In the genomic region with DNA sequence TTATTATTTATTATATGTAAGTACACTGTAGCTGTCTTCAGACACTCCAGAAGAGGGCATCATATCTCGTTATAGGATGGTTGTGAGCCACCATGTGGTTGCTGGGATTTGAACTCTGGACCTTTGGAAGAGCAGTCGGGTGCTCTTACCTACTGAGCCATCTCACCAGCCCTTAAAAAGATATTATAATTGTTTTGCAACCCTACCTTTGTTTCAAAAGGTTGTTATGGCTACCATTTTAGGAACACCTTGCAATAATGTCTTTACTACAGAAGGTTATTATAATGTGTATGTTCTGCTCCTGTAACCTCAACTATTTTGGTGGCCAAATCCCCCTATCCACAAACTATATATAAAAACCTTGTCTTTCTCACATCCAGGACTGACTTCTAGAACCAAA, we compare ENCODE assay signal across 13 mouse cellular contexts. TPM values are rescaled to one million over a fixed set of nuclear protein-coding genes. Genes with fewer than 3 reads are reported as not detected.
DNase-seq lines count a peak whose midpoint lies in the region; ATAC-seq lines count a peak whose summit lies in the region.
"Not testable (repeated sequence)": the region's sequence is repeated elsewhere in the genome, so short reads cannot be mapped to it uniquely, and the experiment has no call there.
"Had no signal": no experiment of that assay in that cellular context is flagged by ENCODE, and none has a peak within 500 bp of the region (broad histone marks: within the 10 kb centered on the region; RNA-seq: fewer than 3 reads in every experiment).

No protein-coding gene starts in this region.

- H3K9me3 ChIP-seq in embryonic facial prominence, embryonic 12.5 days; forebrain, embryonic 15.5 days; hindbrain, embryonic 11.5 days (ENCODE audit: control insufficient read depth, low read length); kidney, embryonic 15.5 days (replicated peaks); liver, embryonic 12.5 days (replicated peaks); neural tube, embryonic 13.5 days: not testable (repeated sequence)

- H3K4me3 ChIP-seq in embryonic facial prominence, embryonic 12.5 days; hindbrain, embryonic 11.5 days (ENCODE audit: low read depth, low read length): not testable (repeated sequence)
- H3K4me3 ChIP-seq in forebrain, embryonic 15.5 days = 0 out of 2 replicates have a peak overlapping the region, but pooled peaks have one; percentile 79
- peak overlapping the region; percentile 63 for H3K4me3 ChIP-seq in kidney, embryonic 15.5 days (replicated peaks)
- H3K4me3 ChIP-seq in liver, embryonic 12.5 days = peak overlapping the region; percentile 73; the same call in 1 of the 2 replicates
- H3K4me3 ChIP-seq in macrophage (ENCODE audit: inconsistent target) = peak overlapping the region; percentile 88; the same call in 1 of the 2 replicates
- H3K4me3 ChIP-seq in neural tube, embryonic 13.5 days = peak overlapping the region; percentile 63; the same call in 1 of the 2 replicates

- peak; percentile 43 for DNase-seq in A20 (ENCODE audit: low read depth, low spot score)
- not testable (repeated sequence) for DNase-seq in hindbrain, embryonic 11.5 days (ENCODE audit: low spot score)

- H3K36me3 ChIP-seq in embryonic facial prominence, embryonic 12.5 days = peaks cover 12% of the 10 kb centered on the region
- H3K36me3 ChIP-seq in forebrain, embryonic 15.5 days; hindbrain, embryonic 11.5 days (ENCODE audit: control insufficient read depth, insufficient read depth, low read length); macrophage (ENCODE audit: inconsistent target); neural tube, embryonic 13.5 days: not testable (repeated sequence)
- peaks cover 22% of the 10 kb centered on the region for H3K36me3 ChIP-seq in kidney, embryonic 15.5 days
- peaks cover 26% of the 10 kb centered on the region for H3K36me3 ChIP-seq in liver, embryonic 12.5 days

- not testable (repeated sequence) for H3K27me3 ChIP-seq in embryonic facial prominence, embryonic 12.5 days; forebrain, embryonic 15.5 days; hindbrain, embryonic 11.5 days (ENCODE audit: control insufficient read depth, insufficient read depth, low read length); kidney, embryonic 15.5 days; liver, embryonic 12.5 days (replicated peaks); neural tube, embryonic 13.5 days

- H3K9ac ChIP-seq in embryonic facial prominence, embryonic 12.5 days; forebrain, embryonic 15.5 days (replicated peaks); neural tube, embryonic 13.5 days: not testable (repeated sequence)
- peak overlapping the region; percentile 91; the same call in 1 of the 2 replicates for H3K9ac ChIP-seq in hindbrain, embryonic 11.5 days (ENCODE audit: low read depth, low read length)
- H3K9ac ChIP-seq in kidney, embryonic 15.5 days = peak overlapping the region; percentile 89; the same call in 1 of the 2 replicates
- H3K9ac ChIP-seq in liver, embryonic 12.5 days = peak overlapping the region; percentile 82; the same call in 1 of the 2 replicates

- WGBS in embryonic facial prominence, embryonic 12.5 days = 97% methylated on average over 2 of the region's 2 CpGs
- WGBS in forebrain, embryonic 15.5 days = 91% methylated on average over 2 of the region's 2 CpGs
- WGBS in hindbrain, embryonic 11.5 days = 91% methylated on average over 2 of the region's 2 CpGs
- WGBS in kidney, embryonic 15.5 days = 88% methylated on average over 2 of the region's 2 CpGs
- WGBS in liver, embryonic 12.5 days (ENCODE audit: insufficient replicate concordance) = 76% methylated on average over 2 of the region's 2 CpGs
- 95% methylated on average over 2 of the region's 2 CpGs for WGBS in macrophage (ENCODE audit: missing documents)
- WGBS in neural tube, embryonic 13.5 days = 94% methylated on average over 2 of the region's 2 CpGs

- ATAC-seq in embryonic facial prominence, embryonic 12.5 days (ENCODE audit: insufficient number of reproducible peaks, insufficient read depth, low FRiP score, low TSS enrichment); forebrain, embryonic 15.5 days (replicated peaks); hindbrain, embryonic 11.5 days (ENCODE audit: low FRiP score); kidney, embryonic 15.5 days (replicated peaks; ENCODE audit: low FRiP score); liver, embryonic 12.5 days; neural tube, embryonic 13.5 days (ENCODE audit: low read depth): not testable (repeated sequence)

- H3K4me2 ChIP-seq in embryonic facial prominence, embryonic 12.5 days (replicated peaks) = 0 out of 2 replicates have a peak overlapping the region, but pooled peaks have one; percentile 74
- H3K4me2 ChIP-seq in forebrain, embryonic 15.5 days (replicated peaks) = peak overlapping the region; percentile 73; the same call in 1 of the 2 replicates
- not testable (repeated sequence) for H3K4me2 ChIP-seq in hindbrain, embryonic 11.5 days (replicated peaks; ENCODE audit: low read depth, low read length)
- H3K4me2 ChIP-seq in kidney, embryonic 15.5 days = peak overlapping the region; percentile 74
- H3K4me2 ChIP-seq in liver, embryonic 12.5 days = peak overlapping the region; percentile 76
- H3K4me2 ChIP-seq in neural tube, embryonic 13.5 days = peak overlapping the region; percentile 81; the same call in 1 of the 2 replicates

- H3K4me1 ChIP-seq in embryonic facial prominence, embryonic 12.5 days = peaks cover 16% of the 10 kb centered on the region
- H3K4me1 ChIP-seq in forebrain, embryonic 15.5 days = peaks cover 21% of the 10 kb centered on the region
- H3K4me1 ChIP-seq in hindbrain, embryonic 11.5 days (replicated peaks; ENCODE audit: control insufficient read depth, insufficient read depth, low read length) = not testable (repeated sequence)
- H3K4me1 ChIP-seq in kidney, embryonic 15.5 days = peaks cover 57% of the 10 kb centered on the region
- H3K4me1 ChIP-seq in liver, embryonic 12.5 days = peaks cover 47% of the 10 kb centered on the region
- peaks cover 30% of the 10 kb centered on the region for H3K4me1 ChIP-seq in neural tube, embryonic 13.5 days (replicated peaks)

- H3K79me2 ChIP-seq in macrophage (ENCODE audit: inconsistent target) = not testable (repeated sequence)

- not testable (repeated sequence) for H3K27ac ChIP-seq in embryonic facial prominence, embryonic 12.5 days; forebrain, embryonic 15.5 days (replicated peaks); hindbrain, embryonic 11.5 days (ENCODE audit: low read depth, low read length); macrophage; neural tube, embryonic 13.5 days (replicated peaks)
- H3K27ac ChIP-seq in kidney, embryonic 15.5 days = peak overlapping the region; percentile 97; the same call in 1 of the 2 replicates
- H3K27ac ChIP-seq in liver, embryonic 12.5 days = peak overlapping the region; percentile 92; the same call in 1 of the 2 replicates

RNA-seq across cellular contexts. Expression of a gene that starts 1.1 kb away (rescaled TPM):
- polyA plus RNA-seq in embryonic facial prominence, embryonic 12.5 days (2016; fragmentation: Nextera tagmentation; extraction: Ambion mirVana) = 90.4 and 93.0 TPM in 2 replicates
- polyA plus RNA-seq in forebrain, embryonic 15.5 days (2015; fragmentation: Nextera tagmentation; extraction: Ambion mirVana) = 96.0 and 96.9 TPM in 2 replicates
- polyA plus RNA-seq in hindbrain, embryonic 11.5 days (2014; fragmentation: Nextera tagmentation; extraction: Ambion mirVana) = 105 TPM in 2 replicates
- polyA plus RNA-seq in kidney, embryonic 15.5 days (2015; fragmentation: Nextera tagmentation; extraction: Ambion mirVana) = 107 and 108 TPM in 2 replicates
- polyA plus RNA-seq in liver, embryonic 12.5 days (2016; fragmentation: Nextera tagmentation; extraction: Ambion mirVana) = 60.5 and 61.7 TPM in 2 replicates
- total RNA-seq in macrophage (2018; cell fraction: chromatin; rRNA removed) = 10 to 100 TPM in 24 of 26 experiments, 1 to 10 TPM in 2; 8.6 to 52.6 (median 28.1) TPM
- total RNA-seq in macrophage (2018; cell fraction: cytosol; rRNA removed) = 10 to 100 TPM; 19.7 to 44.5 (median 25.6) TPM
- 10 to 100 TPM in 24 of 26 experiments, 1 to 10 TPM in 2; 8.8 to 34.3 (median 25.6) TPM for total RNA-seq in macrophage (2018; cell fraction: nucleus; rRNA removed)
- polyA plus RNA-seq in macrophage (2018) = 34.1 to 75.8 TPM (median 39.7 TPM) in 3 replicates
- 79.9 and 91.9 TPM in 2 replicates for polyA plus RNA-seq in neural tube, embryonic 13.5 days (2015; fragmentation: Nextera tagmentation; extraction: Ambion mirVana)

RNA-seq across cellular contexts. Expression of a gene that starts 1.3 kb away (rescaled TPM):
- polyA plus RNA-seq in embryonic facial prominence, embryonic 12.5 days (2016; fragmentation: Nextera tagmentation; extraction: Ambion mirVana) = 43.8 and 45.2 TPM in 2 replicates
- polyA plus RNA-seq in forebrain, embryonic 15.5 days (2015; fragmentation: Nextera tagmentation; extraction: Ambion mirVana) = 25.6 and 30.8 TPM in 2 replicates
- 20.8 and 28.6 TPM in 2 replicates for polyA plus RNA-seq in hindbrain, embryonic 11.5 days (2014; fragmentation: Nextera tagmentation; extraction: Ambion mirVana)
- polyA plus RNA-seq in kidney, embryonic 15.5 days (2015; fragmentation: Nextera tagmentation; extraction: Ambion mirVana) = 69.3 and 69.9 TPM in 2 replicates
- 35.9 and 41.2 TPM in 2 replicates for polyA plus RNA-seq in liver, embryonic 12.5 days (2016; fragmentation: Nextera tagmentation; extraction: Ambion mirVana)
- total RNA-seq in macrophage (2018; cell fraction: chromatin; rRNA removed) = 100 to 1,000 TPM in 4 of 26 experiments, 10 to 100 TPM in 22; 20.1 to 138 (median 76.1) TPM
- 10 to 100 TPM; 12.1 to 36.3 (median 20.9) TPM for total RNA-seq in macrophage (2018; cell fraction: cytosol; rRNA removed)
- total RNA-seq in macrophage (2018; cell fraction: nucleus; rRNA removed) = 10 to 100 TPM; 19.3 to 83.8 (median 41.3) TPM
- polyA plus RNA-seq in macrophage (2018) = 13.0 to 39.0 TPM (median 19.2 TPM) in 3 replicates
- polyA plus RNA-seq in neural tube, embryonic 13.5 days (2015; fragmentation: Nextera tagmentation; extraction: Ambion mirVana) = 19.0 and 19.6 TPM in 2 replicates

RNA-seq across cellular contexts. Expression of a gene that starts 10.7 kb away (rescaled TPM):
- polyA plus RNA-seq in embryonic facial prominence, embryonic 12.5 days (2016; fragmentation: Nextera tagmentation; extraction: Ambion mirVana) = 0.73 and 0.79 TPM in 2 replicates
- polyA plus RNA-seq in forebrain, embryonic 15.5 days (2015; fragmentation: Nextera tagmentation; extraction: Ambion mirVana) = 20.1 and 24.0 TPM in 2 replicates
- polyA plus RNA-seq in hindbrain, embryonic 11.5 days (2014; fragmentation: Nextera tagmentation; extraction: Ambion mirVana) = 0.51 and 1.1 TPM in 2 replicates
- 0.14 and 0.30 TPM in 2 replicates for polyA plus RNA-seq in kidney, embryonic 15.5 days (2015; fragmentation: Nextera tagmentation; extraction: Ambion mirVana)
- polyA plus RNA-seq in liver, embryonic 12.5 days (2016; fragmentation: Nextera tagmentation; extraction: Ambion mirVana) = not detected in 2 replicates
- total RNA-seq in macrophage (2018; cell fraction: chromatin; rRNA removed) = not detected
- not detected for total RNA-seq in macrophage (2018; cell fraction: cytosol; rRNA removed)
- total RNA-seq in macrophage (2018; cell fraction: nucleus; rRNA removed) = not detected
- not detected in 3 replicates for polyA plus RNA-seq in macrophage (2018)
- 0.78 and 0.83 TPM in 2 replicates for polyA plus RNA-seq in neural tube, embryonic 13.5 days (2015; fragmentation: Nextera tagmentation; extraction: Ambion mirVana)

RNA-seq across cellular contexts. Expression of a gene that starts 16.8 kb away (rescaled TPM):
- polyA plus RNA-seq in embryonic facial prominence, embryonic 12.5 days (2016; fragmentation: Nextera tagmentation; extraction: Ambion mirVana) = 0.67 and 1.1 TPM in 2 replicates
- 1.6 and 2.1 TPM in 2 replicates for polyA plus RNA-seq in forebrain, embryonic 15.5 days (2015; fragmentation: Nextera tagmentation; extraction: Ambion mirVana)
- 1.5 and 1.6 TPM in 2 replicates for polyA plus RNA-seq in hindbrain, embryonic 11.5 days (2014; fragmentation: Nextera tagmentation; extraction: Ambion mirVana)
- polyA plus RNA-seq in kidney, embryonic 15.5 days (2015; fragmentation: Nextera tagmentation; extraction: Ambion mirVana) = 1.9 and 7.5 TPM in 2 replicates
- polyA plus RNA-seq in liver, embryonic 12.5 days (2016; fragmentation: Nextera tagmentation; extraction: Ambion mirVana) = 5.1 and 5.7 TPM in 2 replicates
- 10 to 100 TPM in 25 of 26 experiments, 1 to 10 TPM in 1; 5.1 to 67.4 (median 27.4) TPM for total RNA-seq in macrophage (2018; cell fraction: chromatin; rRNA removed)
- 10 to 100 TPM in 14 of 26 experiments, 1 to 10 TPM in 12; 4.7 to 15.9 (median 10.5) TPM for total RNA-seq in macrophage (2018; cell fraction: cytosol; rRNA removed)
- 10 to 100 TPM in 22 of 26 experiments, 1 to 10 TPM in 4; 7.7 to 42.8 (median 25.9) TPM for total RNA-seq in macrophage (2018; cell fraction: nucleus; rRNA removed)
- polyA plus RNA-seq in macrophage (2018) = 4.4 to 9.9 TPM (median 8.0 TPM) in 3 replicates
- 1.3 and 1.5 TPM in 2 replicates for polyA plus RNA-seq in neural tube, embryonic 13.5 days (2015; fragmentation: Nextera tagmentation; extraction: Ambion mirVana)

RNA-seq across cellular contexts. Expression of a gene that starts 17.0 kb away (rescaled TPM):
- polyA plus RNA-seq in embryonic facial prominence, embryonic 12.5 days (2016; fragmentation: Nextera tagmentation; extraction: Ambion mirVana) = 0.22 and 0.27 TPM in 2 replicates
- 0.15 TPM in 1 of 2 replicates, not detected in the other for polyA plus RNA-seq in forebrain, embryonic 15.5 days (2015; fragmentation: Nextera tagmentation; extraction: Ambion mirVana)
- 0.47 TPM in 1 of 2 replicates, not detected in the other for polyA plus RNA-seq in hindbrain, embryonic 11.5 days (2014; fragmentation: Nextera tagmentation; extraction: Ambion mirVana)
- 0.44 TPM in 1 of 2 replicates, not detected in the other for polyA plus RNA-seq in kidney, embryonic 15.5 days (2015; fragmentation: Nextera tagmentation; extraction: Ambion mirVana)
- polyA plus RNA-seq in liver, embryonic 12.5 days (2016; fragmentation: Nextera tagmentation; extraction: Ambion mirVana) = 0.27 and 0.59 TPM in 2 replicates
- total RNA-seq in macrophage (2018; cell fraction: chromatin; rRNA removed) = not detected
- under 1 TPM in 5 of 26 experiments, not detected in 21; 0.09 to 0.16 (median 0.12) TPM for total RNA-seq in macrophage (2018; cell fraction: cytosol; rRNA removed)
- 1 to 10 TPM in 1 of 26 experiments, not detected in 25; 2.2 TPM for total RNA-seq in macrophage (2018; cell fraction: nucleus; rRNA removed)
- not detected in 3 replicates for polyA plus RNA-seq in macrophage (2018)
- 0.53 TPM in 1 of 2 replicates, not detected in the other for polyA plus RNA-seq in neural tube, embryonic 13.5 days (2015; fragmentation: Nextera tagmentation; extraction: Ambion mirVana)
- total RNA-seq: adrenal gland, postnatal 14 days; gastrocnemius, postnatal 25 days; layer of hippocampus, adult 18-20 months had no signal
- polyA plus RNA-seq: midbrain, embryonic 16.5 days; neural tube, embryonic 12.5 days had no signal
